Mouse (Mus musculus) megakaryocyte progenitor cell, adult 5-6 weeks (primary cell): ENCODE results near the gene Dhcr24. TPM values are rescaled to one million over a fixed set of nuclear protein-coding genes. Genes with fewer than 3 reads are reported as not detected.

Experiments used
- ATAC-seq: replicated peaks from 2 replicates; pipeline ENCODE4 v1.8.0; 2016; ENCODE audit warnings: mild to moderate bottlenecking, moderate TSS enrichment, inconsistent platforms; ENCODE audit not compliant: poor library complexity
- total RNA-seq, 2 experiments: library from RNA; stranded (forward) in 1 of 2; stranded (reverse) in 1 of 2; fragments of 157-497, 149-512 nt in 1 of 2; fragments of 200-1000 nt in 1 of 2; gene quantifications; 2 replicates each; pipeline versions ENCODE4 v1.2.3 to v1.2.4; 2015 to 2017

Dhcr24 gene
- total RNA-seq, 2 experiments from 2014 or later, result 11.0 to 15.9 TPM

GRCm38 (mm10) chr4:106559343-106560212 lies 1.3 kb upstream of the Dhcr24 start:
- ATAC-seq, result no peak

DNA sequence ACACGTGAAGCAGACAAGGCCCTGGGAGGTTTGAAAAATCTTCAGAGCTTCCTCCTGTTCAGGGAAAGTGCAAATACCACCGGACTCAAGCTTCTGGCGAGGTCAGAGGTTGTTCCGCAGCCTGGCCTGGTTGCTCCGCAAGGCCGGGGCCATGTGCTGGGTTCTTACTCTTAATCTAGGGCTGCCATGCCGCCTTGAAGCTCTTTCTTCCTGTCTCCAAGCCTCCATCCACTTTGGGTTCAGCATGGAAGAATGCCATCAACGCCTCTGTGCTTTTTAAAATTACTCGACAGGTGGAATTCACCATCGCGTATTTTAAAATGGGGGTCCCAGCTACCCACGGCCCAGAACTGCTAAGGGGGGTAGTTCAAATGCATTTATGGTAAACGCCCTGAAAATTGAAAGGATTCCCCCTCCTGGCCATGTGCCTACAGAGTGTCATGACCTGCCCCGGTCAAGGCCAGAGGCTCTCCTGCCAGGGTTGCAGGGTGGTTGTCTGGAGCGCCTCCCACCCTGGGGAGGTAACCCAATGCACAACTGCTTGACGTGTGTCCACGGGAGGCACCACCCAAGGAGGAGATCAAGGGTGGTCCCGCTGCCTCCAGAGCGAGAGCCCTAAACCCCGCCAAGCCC lies 509 bp upstream of the Dhcr24 start:
- ATAC-seq, result peak; percentile 53

- ATAC-seq, result no peak
Measured at GRCm38 (mm10) chr4:106562006-106562405, 1.2 kb downstream of the Dhcr24 start.

DNA sequence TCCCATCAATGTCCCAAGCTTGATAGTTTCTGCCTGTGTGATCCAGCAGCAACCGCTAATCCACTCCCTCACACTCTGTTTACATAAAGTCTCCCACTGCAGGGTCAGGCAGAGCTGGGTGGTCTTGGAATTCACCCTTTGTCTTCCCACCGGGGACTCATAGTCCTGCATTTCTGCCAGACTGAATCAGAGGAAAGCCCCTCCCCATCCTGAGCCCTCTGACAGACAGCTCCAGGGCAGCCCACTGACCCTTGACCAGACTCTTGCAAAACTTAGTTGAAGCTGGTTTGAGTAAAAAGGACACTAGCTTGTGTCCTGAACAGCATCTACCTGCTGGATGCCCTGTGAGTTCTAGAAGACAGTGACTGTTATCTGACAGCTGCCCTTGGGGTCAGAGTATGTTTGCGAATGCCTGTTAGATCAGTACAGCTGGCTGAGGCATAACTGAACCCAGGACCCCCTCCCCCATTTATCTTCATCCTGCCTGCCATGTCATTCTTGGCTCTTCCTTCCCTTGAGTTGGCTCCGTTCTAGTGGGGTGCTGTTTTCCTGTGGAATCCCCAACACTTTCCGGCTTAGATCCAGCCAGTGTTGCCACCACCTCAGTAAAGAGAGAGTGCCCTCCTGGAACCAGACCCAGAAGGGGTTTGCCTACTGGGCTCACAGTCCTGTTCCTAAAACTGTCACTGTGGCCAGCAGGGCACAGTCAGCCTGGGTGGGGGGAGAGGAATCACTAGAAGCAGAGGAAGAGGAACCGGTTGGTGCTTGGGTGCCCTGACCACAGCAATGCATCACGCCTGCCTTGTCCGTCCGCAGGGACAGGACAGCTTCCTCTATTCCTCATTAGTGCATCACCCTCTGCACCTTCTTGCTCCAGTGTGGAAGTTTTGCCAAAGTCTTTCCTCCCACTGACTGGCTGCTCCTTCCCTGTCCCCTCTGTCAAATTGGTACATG lies 2.3 kb downstream of the Dhcr24 start:
- peak; percentile 68 for ATAC-seq

DNA sequence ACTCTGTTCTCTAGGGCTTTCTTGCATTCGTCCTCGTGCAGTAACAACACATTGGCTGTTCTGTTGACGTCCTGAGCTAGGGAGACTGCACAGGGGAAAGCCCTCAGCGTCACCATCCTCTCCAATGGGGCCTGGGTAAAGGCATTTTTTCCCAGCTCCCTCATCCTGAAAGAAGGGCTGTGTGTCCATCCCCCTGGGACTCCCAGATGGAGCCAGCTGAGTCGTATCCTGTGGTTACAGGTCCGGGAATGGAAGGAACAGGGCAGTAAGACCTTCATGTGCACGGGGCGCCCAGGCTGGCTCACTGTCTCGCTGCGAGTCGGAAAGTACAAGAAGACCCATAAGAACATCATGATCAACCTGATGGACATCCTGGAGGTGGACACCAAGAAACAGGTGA lies 3.3 kb downstream of the Dhcr24 start:
- ATAC-seq, result no peak

- 0 out of 2 replicates have a peak, but pooled peaks have one; percentile 37 for ATAC-seq
Measured at GRCm38 (mm10) chr4:106569680-106570079, 8.8 kb downstream of the Dhcr24 start.

DNA sequence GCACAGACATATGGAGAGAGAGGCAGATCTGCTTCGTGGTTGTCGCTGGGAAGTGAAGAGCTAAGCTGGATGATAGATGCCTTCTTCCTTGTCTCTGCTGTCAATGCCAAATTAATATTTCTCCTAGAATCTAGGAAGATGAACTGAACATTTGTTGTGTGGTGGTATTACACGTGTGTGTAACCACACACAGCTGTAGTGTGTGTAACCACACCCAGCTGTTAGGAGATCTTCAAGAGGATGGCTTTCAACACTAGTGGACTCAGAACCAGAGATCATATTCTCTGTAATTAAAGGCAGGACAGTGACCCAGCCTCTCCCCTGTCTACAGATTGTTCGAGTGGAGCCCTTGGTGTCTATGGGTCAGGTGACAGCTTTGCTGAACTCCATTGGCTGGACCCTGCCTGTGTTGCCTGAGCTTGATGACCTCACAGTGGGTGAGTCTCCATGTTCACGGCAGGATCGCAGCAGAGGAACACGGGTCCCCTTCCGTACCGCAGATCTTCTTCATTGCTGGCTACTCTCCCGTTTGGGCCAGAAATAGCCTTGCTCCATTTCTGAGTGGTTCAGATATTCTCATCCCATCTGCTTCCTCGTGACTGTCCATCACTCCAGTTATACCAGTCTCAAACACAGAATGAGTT lies 10.4 kb downstream of the Dhcr24 start:
- no peak for ATAC-seq

DNA sequence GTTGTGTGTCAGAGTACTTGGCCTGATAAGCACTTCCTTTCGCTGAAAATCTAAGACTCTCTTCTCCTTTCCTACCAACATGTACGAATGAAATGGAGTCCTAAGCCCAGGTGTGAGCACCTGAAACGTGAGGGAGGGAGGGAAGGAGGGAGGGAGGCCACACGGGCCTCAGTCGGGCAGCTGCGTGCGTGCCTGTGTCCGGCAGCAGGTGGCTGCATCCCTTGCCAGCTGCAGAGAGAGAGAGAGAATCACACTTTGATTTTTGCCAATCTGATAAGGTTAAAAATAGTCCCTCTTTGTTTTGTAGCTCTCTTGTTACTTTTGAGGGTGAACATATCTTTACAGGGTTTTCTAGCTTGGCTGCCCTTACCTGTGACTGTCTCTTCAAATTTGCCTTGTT lies 14.2 kb downstream of the Dhcr24 start:
- ATAC-seq, result no peak

GRCm38 (mm10) chr4:106577511-106577910 lies 16.7 kb downstream of the Dhcr24 start:
- no peak for ATAC-seq

DNA sequence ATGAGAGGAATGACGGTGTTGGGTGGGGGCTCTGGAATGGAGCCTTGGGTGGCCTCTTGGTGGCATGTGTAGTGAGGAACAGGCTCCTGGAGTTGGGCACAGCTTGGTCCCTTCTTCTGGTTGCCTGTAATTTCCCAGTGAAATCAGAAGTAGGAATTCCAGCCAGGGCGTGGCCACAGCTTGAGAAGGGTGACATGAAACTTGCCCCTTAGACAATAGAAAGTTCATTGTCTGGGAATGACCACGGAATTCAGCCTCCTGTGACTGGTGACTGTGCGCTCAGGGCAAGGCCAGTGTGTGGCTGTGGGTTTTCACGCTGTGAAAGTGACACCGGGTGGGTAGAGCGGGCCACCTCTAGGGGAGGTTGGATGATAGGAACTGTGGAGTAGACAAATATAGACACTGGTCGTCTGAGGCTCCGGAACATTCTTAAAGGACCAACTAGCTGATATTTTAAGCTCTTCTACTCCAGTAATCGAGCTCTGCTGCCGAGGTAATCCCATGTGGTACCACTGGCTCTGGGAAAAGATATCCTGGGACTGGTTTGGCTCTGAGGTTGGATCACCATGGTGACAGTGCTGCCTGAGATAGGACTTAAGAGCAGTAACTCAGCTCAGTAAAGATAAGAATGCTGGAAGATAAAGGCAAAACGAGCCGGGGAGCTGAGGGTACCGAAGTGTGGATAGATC lies 20.5 kb downstream of the Dhcr24 start:
- ATAC-seq, result no peak

GRCm38 (mm10) chr4:106581865-106582204 lies 21.0 kb downstream of the Dhcr24 start:
- no peak for ATAC-seq

DNA sequence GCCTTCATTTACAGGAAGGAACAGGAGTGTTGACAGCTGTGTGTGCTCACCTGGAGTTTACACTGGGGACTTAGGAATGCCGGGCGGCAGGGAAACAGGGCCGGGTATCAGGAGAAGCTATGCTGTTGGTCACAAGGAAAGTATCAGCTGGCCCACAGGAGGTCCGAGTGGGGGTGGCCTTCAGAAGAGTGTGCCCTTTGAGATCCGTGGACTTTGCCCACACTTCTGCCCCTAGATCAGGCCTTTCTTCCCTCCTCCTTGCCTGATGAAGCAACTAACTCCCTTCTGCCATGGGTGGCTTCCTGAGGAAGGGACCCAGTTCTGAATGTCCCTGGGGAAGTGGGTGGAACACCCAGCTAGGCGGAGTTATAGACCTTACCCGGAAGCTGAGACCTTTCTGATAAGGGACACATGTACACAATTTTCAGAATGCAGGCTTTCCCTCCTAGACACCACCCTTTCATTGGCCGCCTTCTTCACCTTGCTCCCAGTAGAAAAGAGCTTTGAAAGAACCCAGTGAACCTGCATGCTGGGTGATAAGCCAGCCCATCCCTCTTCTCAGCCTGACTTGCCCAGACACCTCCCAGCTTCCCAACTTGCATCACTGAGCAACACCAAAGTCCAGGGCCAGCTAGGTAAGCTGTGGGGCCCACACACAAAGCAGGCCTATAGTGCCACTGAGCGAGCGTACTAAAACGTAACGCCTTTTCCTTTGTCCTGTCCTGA lies 21.8 kb downstream of the Dhcr24 start:
- ATAC-seq, result peak; percentile 86

GRCm38 (mm10) chr4:106584665-106585064 lies 23.8 kb downstream of the Dhcr24 start:
- ATAC-seq, result no peak

GRCm38 (mm10) chr4:106587075-106587474 lies 26.2 kb downstream of the Dhcr24 start:
- no peak for ATAC-seq

- ATAC-seq, result no peak
Measured at GRCm38 (mm10) chr4:106590142-106590541, 29.3 kb downstream of the Dhcr24 start.

DNA sequence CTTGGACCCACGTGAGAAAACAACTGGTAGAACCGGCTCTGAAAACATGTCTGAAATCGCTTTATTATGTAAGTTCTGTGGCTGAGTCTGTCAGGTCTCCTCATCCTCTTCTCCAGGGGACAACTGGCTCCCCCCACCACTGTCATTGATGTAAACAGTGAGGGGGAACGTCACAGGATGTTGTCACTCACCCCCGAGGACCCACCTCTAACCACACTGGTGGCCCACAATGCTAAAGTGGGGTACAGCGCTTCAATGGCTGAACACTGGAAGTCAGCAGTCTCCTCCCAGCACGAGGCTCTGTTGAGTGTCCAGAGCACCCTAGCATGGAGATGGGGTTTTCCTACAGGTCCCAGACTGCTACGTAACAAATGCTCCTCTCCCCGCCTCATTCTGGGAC lies 30.0 kb downstream of the Dhcr24 start:
- no peak for ATAC-seq

GRCm38 (mm10) chr4:106593636-106594035 lies 32.8 kb downstream of the Dhcr24 start:
- ATAC-seq, result peak; percentile 46

- no peak for ATAC-seq
Measured at GRCm38 (mm10) chr4:106596200-106596599, 35.4 kb downstream of the Dhcr24 start.

GRCm38 (mm10) chr4:106597055-106597454 lies 36.2 kb downstream of the Dhcr24 start:
- no peak for ATAC-seq

GRCm38 (mm10) chr4:106597741-106598140 lies 36.9 kb downstream of the Dhcr24 start:
- no peak for ATAC-seq
